Mouse (Mus musculus) liver, postnatal 0 days (tissue): Measurements from ENCODE around the gene Igsf9. TPM values are rescaled to one million over a fixed set of nuclear protein-coding genes. Genes with fewer than 3 reads are reported as not detected.

Experiments used
- ATAC-seq: fragments of 200-750 bp; cut with Nextera tagmentation; 2 replicates; pipeline ENCODE4 v1.8.0; 2017; ENCODE audit warnings: mild to moderate bottlenecking, moderate library complexity
- DNase-seq: peaks from one replicate; pipeline ENCODE4 v3.0.0-alpha.2; 2016
- H3K27ac ChIP-seq: fragments of 300-500 bp; sonication (generic); 2 replicates; pipeline ENCODE4 v1.5.1; 2014; ENCODE audit warnings: antibody characterized with exemption, moderate library complexity, mild to moderate bottlenecking, low read depth
- H3K27me3 ChIP-seq: fragments of 300-500 bp; sonication (generic); 2 replicates; pipeline ENCODE4 v1.6.1; 2014; ENCODE audit warnings: low read length, control low read depth, mixed read lengths; ENCODE audit not compliant: insufficient read depth
- H3K36me3 ChIP-seq: fragments of 300-500 bp; sonication (generic); replicated peaks from 2 replicates; pipeline ENCODE4 v1.6.1; 2014; ENCODE audit warnings: mild to moderate bottlenecking, control low read depth, low read length, moderate library complexity, mixed read lengths; ENCODE audit not compliant: insufficient read depth
- H3K4me1 ChIP-seq: fragments of 300-500 bp; sonication (generic); 2 replicates; pipeline ENCODE4 v1.6.1; 2014; ENCODE audit warnings: antibody characterized with exemption, mild to moderate bottlenecking, control low read depth; ENCODE audit not compliant: insufficient read depth
- H3K4me2 ChIP-seq: fragments of 300-500 bp; sonication (generic); 2 replicates; pipeline ENCODE4 v1.6.1; 2014; ENCODE audit warnings: low read depth, mild to moderate bottlenecking, low read length, moderate library complexity, mixed read lengths
- H3K4me3 ChIP-seq: fragments of 300-500 bp; sonication (generic); 2 replicates; pipeline ENCODE4 v1.5.1; 2014; ENCODE audit warnings: low read depth, low read length
- H3K9ac ChIP-seq: fragments of 300-500 bp; sonication (generic); replicated peaks from 2 replicates; pipeline ENCODE4 v1.6.1; 2014; ENCODE audit warnings: mild to moderate bottlenecking, moderate library complexity
- H3K9me3 ChIP-seq: fragments of 300-500 bp; sonication (generic); 2 replicates; pipeline ENCODE4 v1.6.1; 2016; ENCODE audit warnings: mild to moderate bottlenecking, control low read depth, low read length, mixed read lengths
- CTCF ChIP-seq: sonication (generic); IDR thresholded peaks from 2 replicates; pipeline ENCODE4 v1.5.1; 2016; ENCODE audit warnings: antibody characterized with exemption, low read depth
- EP300 ChIP-seq: IDR thresholded peaks from 2 replicates; pipeline ENCODE4 v1.6.1; 2016; ENCODE audit warnings: antibody characterized with exemption, low read depth, mild to moderate bottlenecking
- WGBS: fragments of 180-500 bp; shearing (Covaris S2); extraction: QIAGEN DNeasy Blood & Tissue Kit; methylation state at CpG from one replicate; pipeline ENCODE4 v1.1.7; 2014; ENCODE audit not compliant: insufficient replicate concordance; 5-methylcytosine and 5-hydroxymethylcytosine counted together
- polyA plus RNA-seq: library from polyadenylated mRNA; unstranded; fragments of >200 nt; fragmentation: Nextera tagmentation; extraction: Ambion mirVana; gene quantifications from 2 replicates; pipeline ENCODE4 v1.2.1, GENCODE M21; 2015

Igsf9 gene
- polyA plus RNA-seq, 1 experiment from 2014 or later = 0.73 TPM

- H3K4me3 ChIP-seq = peak overlapping the region; percentile 13; the same call in 1 of the 2 replicates
- DNase-seq (no peak), ATAC-seq (peak; percentile 69)
- no peaks in the 10 kb centered on the region for H3K9me3 ChIP-seq
- WGBS = 39% methylated on average over 8 of the region's 8 CpGs
- H3K27ac ChIP-seq = peak overlapping the region; percentile 90
- H3K4me2 ChIP-seq = peak overlapping the region; percentile 36
- H3K4me1 ChIP-seq = peaks cover 35% of the 10 kb centered on the region
- H3K9ac ChIP-seq = no peak overlapping the region
- TF ChIP-seq CTCF = no peak
- TF ChIP-seq EP300 = peak; percentile 70; the same call in 1 of the 2 replicates
- peaks cover 26% of the 10 kb centered on the region for H3K36me3 ChIP-seq
- no peaks in the 10 kb centered on the region for H3K27me3 ChIP-seq
Measured at GRCm38 (mm10) chr1:172509983-172510382, 28.4 kb downstream of the Igsf9 start.

- ATAC-seq (peak; percentile 86), DNase-seq (peak; percentile 78)
- Histone ChIP-seq H3K27ac (peak overlapping the region; percentile 90), H3K27me3 (no peaks in the 10 kb centered on the region), H3K4me1 (peaks cover 40% of the 10 kb centered on the region), H3K4me2 (peak overlapping the region; percentile 36), H3K9me3 (no peaks in the 10 kb centered on the region), H3K36me3 (peaks cover 22% of the 10 kb centered on the region), H3K4me3 (peak overlapping the region; percentile 13; the same call in 1 of the 2 replicates), H3K9ac (no peak overlapping the region)
- WGBS = 41% methylated on average over 13 of the region's 13 CpGs
- TF ChIP-seq CTCF = no peak
- 0 out of 2 replicates have a peak, but pooled peaks have one; percentile 30 for TF ChIP-seq EP300
Measured at GRCm38 (mm10) chr1:172510421-172510972, 28.9 kb downstream of the Igsf9 start.

GRCm38 (mm10) chr1:172512962-172513361, 31.4 kb downstream of the Igsf9 start:
- Histone ChIP-seq H3K36me3 (peaks cover 1% of the 10 kb centered on the region; the same call in 1 of the 2 replicates), H3K27me3 (no peaks in the 10 kb centered on the region), H3K27ac (peak overlapping the region; percentile 77), H3K4me3 (peak overlapping the region; percentile 13; the same call in 1 of the 2 replicates), H3K9ac (0 out of 2 replicates have a peak overlapping the region, but pooled peaks have one; percentile 0), H3K9me3 (peaks cover 7% of the 10 kb centered on the region; the same call in 1 of the 2 replicates), H3K4me2 (peak overlapping the region; percentile 57), H3K4me1 (peaks cover 38% of the 10 kb centered on the region)
- peak; percentile 6; the same call in 1 of the 2 replicates for ATAC-seq
- DNase-seq = peak; percentile 76
- WGBS = 11% methylated on average over 13 of the region's 13 CpGs
- peak; percentile 41; the same call in 1 of the 2 replicates for TF ChIP-seq EP300
- peak; percentile 60 for TF ChIP-seq CTCF

GRCm38 (mm10) chr1:172513525-172514212, 32.1 kb downstream of the Igsf9 start:
- H3K4me3 ChIP-seq = peak overlapping the region; percentile 13
- 18% methylated on average over 17 of the region's 17 CpGs for WGBS
- peaks cover 8% of the 10 kb centered on the region; the same call in 1 of the 2 replicates for H3K9me3 ChIP-seq
- H3K27ac ChIP-seq = peak overlapping the region; percentile 77
- peaks cover 35% of the 10 kb centered on the region for H3K4me1 ChIP-seq
- peak overlapping the region; percentile 36; the same call in 1 of the 2 replicates for H3K9ac ChIP-seq
- no peaks in the 10 kb centered on the region for H3K36me3 ChIP-seq
- TF ChIP-seq EP300 = no peak; the same call in 1 of the 2 replicates
- TF ChIP-seq CTCF = no peak
- H3K27me3 ChIP-seq = no peaks in the 10 kb centered on the region
- H3K4me2 ChIP-seq = peak overlapping the region; percentile 57
- peak; percentile 75 for DNase-seq
- ATAC-seq = peak; percentile 11

GRCm38 (mm10) chr1:172514213-172514529, 32.6 kb downstream of the Igsf9 start:
- no peaks in the 10 kb centered on the region for H3K27me3 ChIP-seq
- H3K27ac ChIP-seq = peak overlapping the region; percentile 77
- peaks cover 8% of the 10 kb centered on the region; the same call in 1 of the 2 replicates for H3K9me3 ChIP-seq
- peaks cover 33% of the 10 kb centered on the region for H3K4me1 ChIP-seq
- ATAC-seq (no peak), DNase-seq (no peak)
- H3K36me3 ChIP-seq = no peaks in the 10 kb centered on the region
- TF ChIP-seq EP300 = no peak
- TF ChIP-seq CTCF = no peak
- H3K4me2 ChIP-seq = peak overlapping the region; percentile 57
- WGBS = 29% methylated on average over 4 of the region's 4 CpGs
- H3K4me3 ChIP-seq = 0 out of 2 replicates have a peak overlapping the region, but pooled peaks have one; percentile 13
- H3K9ac ChIP-seq = 0 out of 2 replicates have a peak overlapping the region, but pooled peaks have one; percentile 36
